Mouse (Mus musculus) forebrain, embryonic 11.5 days (tissue): ENCODE measurements at regions not wholly inside any gene's neighbourhood (a gene's known extent, or its start where the extent isn't known, plus 50 kb on each side); places are given as distances from the start of the nearest gene placed in this dataset.
A peak's percentile ranks its signal among the peaks of the same experiment; 100 is the strongest.

Experiments used
- ATAC-seq: fragments of 200-750 bp; cut with Nextera tagmentation; replicated peaks from 2 replicates; pipeline ENCODE4 v1.8.0; 2017; ENCODE audit warnings: moderate TSS enrichment; ENCODE audit not compliant: low FRiP score
- DNase-seq: peaks from one replicate; pipeline ENCODE4 v3.0.0-alpha.2; 2017; ENCODE audit warnings: low spot score
- H3K27ac ChIP-seq: fragments of 300-500 bp; sonication (generic); 2 replicates; pipeline ENCODE4 v1.5.1; 2014; ENCODE audit warnings: low read depth, low read length
- H3K27me3 ChIP-seq: fragments of 300-500 bp; sonication (generic); 2 replicates; pipeline ENCODE4 v1.6.1; 2014; ENCODE audit warnings: mild to moderate bottlenecking, low read length, mixed read lengths; ENCODE audit not compliant: control insufficient read depth, insufficient read depth
- H3K36me3 ChIP-seq: fragments of 300-500 bp; sonication (generic); 2 replicates; pipeline ENCODE4 v1.6.1; 2014; ENCODE audit warnings: mild to moderate bottlenecking, low read length, moderate library complexity, mixed read lengths; ENCODE audit not compliant: control insufficient read depth, insufficient read depth
- H3K4me1 ChIP-seq: fragments of 300-500 bp; sonication (generic); replicated peaks from 2 replicates; pipeline ENCODE4 v1.6.1; 2014; ENCODE audit warnings: low read length, mixed read lengths; ENCODE audit not compliant: control insufficient read depth, insufficient read depth
- H3K4me2 ChIP-seq: fragments of 300-500 bp; sonication (generic); 2 replicates; pipeline ENCODE4 v1.6.1; 2014; ENCODE audit warnings: low read depth, mild to moderate bottlenecking, low read length, moderate library complexity, mixed read lengths; ENCODE audit not compliant: severe bottlenecking
- H3K4me3 ChIP-seq: fragments of 300-500 bp; sonication (generic); 2 replicates; pipeline ENCODE4 v1.5.1; 2014; ENCODE audit warnings: low read depth, low read length
- H3K9ac ChIP-seq: fragments of 300-500 bp; sonication (generic); 2 replicates; pipeline ENCODE4 v1.6.1; 2014; ENCODE audit warnings: low read length
- H3K9me3 ChIP-seq: fragments of 300-500 bp; sonication (generic); 2 replicates; pipeline ENCODE4 v1.6.1; 2016; ENCODE audit warnings: low read length, mixed read lengths; ENCODE audit not compliant: control insufficient read depth
- WGBS: fragments of 180-500 bp; shearing (Covaris S2); extraction: QIAGEN DNeasy Blood & Tissue Kit; methylation state at CpG from one replicate; pipeline ENCODE4 v1.1.7; 2014; 5-methylcytosine and 5-hydroxymethylcytosine counted together

GRCm38 (mm10) chr15:56841516-56841915, 635.9 kb downstream of the Slc22a22 start:
- ATAC-seq (no peak), DNase-seq (no peak)
- no peaks in the 10 kb centered on the region for H3K36me3 ChIP-seq
- H3K9me3 ChIP-seq = no peaks in the 10 kb centered on the region
- H3K27ac ChIP-seq = no peak overlapping the region
- H3K9ac ChIP-seq = no peak overlapping the region
- H3K4me3 ChIP-seq = no peak overlapping the region
- H3K4me1 ChIP-seq = no peaks in the 10 kb centered on the region
- no peak overlapping the region for H3K4me2 ChIP-seq
- 89% methylated on average over 3 of the region's 3 CpGs for WGBS
- no peaks in the 10 kb centered on the region for H3K27me3 ChIP-seq

GRCm38 (mm10) chr15:56837292-56837691, 640.1 kb downstream of the Slc22a22 start:
- H3K27ac ChIP-seq = no peak overlapping the region
- no peaks in the 10 kb centered on the region for H3K4me1 ChIP-seq
- no peak for DNase-seq
- no peaks in the 10 kb centered on the region for H3K27me3 ChIP-seq
- H3K4me3 ChIP-seq = no peak overlapping the region
- no peaks in the 10 kb centered on the region for H3K9me3 ChIP-seq
- no peak overlapping the region for H3K4me2 ChIP-seq
- ATAC-seq = no peak
- 90% methylated on average over 1 of the region's 1 CpGs for WGBS
- no peak overlapping the region for H3K9ac ChIP-seq
- no peaks in the 10 kb centered on the region for H3K36me3 ChIP-seq

GRCm38 (mm10) chr15:56834621-56835020, 642.8 kb downstream of the Slc22a22 start:
- no peak overlapping the region for H3K27ac ChIP-seq
- H3K4me1 ChIP-seq = no peaks in the 10 kb centered on the region
- no peak overlapping the region for H3K4me3 ChIP-seq
- DNase-seq = no peak
- no peak overlapping the region for H3K4me2 ChIP-seq
- ATAC-seq = no peak
- H3K36me3 ChIP-seq = no peaks in the 10 kb centered on the region
- 91% methylated on average over 2 of the region's 2 CpGs for WGBS
- H3K9me3 ChIP-seq = no peaks in the 10 kb centered on the region
- H3K27me3 ChIP-seq = no peaks in the 10 kb centered on the region
- H3K9ac ChIP-seq = no peak overlapping the region

- no peak for ATAC-seq
- H3K27ac ChIP-seq = no peak overlapping the region
- H3K4me2 ChIP-seq = no peak overlapping the region
- 94% methylated on average over 7 of the region's 7 CpGs for WGBS
- H3K36me3 ChIP-seq = no peaks in the 10 kb centered on the region
- H3K4me3 ChIP-seq = no peak overlapping the region
- H3K9me3 ChIP-seq = no peaks in the 10 kb centered on the region
- DNase-seq = no peak
- no peaks in the 10 kb centered on the region for H3K4me1 ChIP-seq
- H3K9ac ChIP-seq = no peak overlapping the region
- no peaks in the 10 kb centered on the region for H3K27me3 ChIP-seq
These were observed 644.8 kb downstream of the Slc22a22 start for GRCm38 (mm10) chr15:56832666-56833065.

- Histone ChIP-seq H3K27me3 (no peaks in the 10 kb centered on the region), H3K36me3 (no peaks in the 10 kb centered on the region), H3K9me3 (no peaks in the 10 kb centered on the region), H3K9ac (no peak overlapping the region), H3K4me3 (no peak overlapping the region), H3K4me2 (no peak overlapping the region), H3K27ac (no peak overlapping the region), H3K4me1 (no peaks in the 10 kb centered on the region)
- no peak for ATAC-seq
- DNase-seq = no peak
- 30% methylated on average over 8 of the region's 8 CpGs for WGBS
These were observed 656.3 kb downstream of the Slc22a22 start for GRCm38 (mm10) chr15:56820977-56821579.

GRCm38 (mm10) chr15:56820256-56820976, 657.0 kb downstream of the Slc22a22 start:
- 55% methylated on average over 4 of the region's 4 CpGs for WGBS

GRCm38 (mm10) chr15:56818158-56818690, 659.2 kb downstream of the Slc22a22 start:
- Histone ChIP-seq H3K9ac (no peak overlapping the region), H3K27ac (no peak overlapping the region), H3K36me3 (no peaks in the 10 kb centered on the region), H3K27me3 (no peaks in the 10 kb centered on the region), H3K4me3 (no peak overlapping the region), H3K9me3 (no peaks in the 10 kb centered on the region), H3K4me1 (no peaks in the 10 kb centered on the region), H3K4me2 (no peak overlapping the region)
- 6% methylated on average over 4 of the region's 4 CpGs for WGBS
- ATAC-seq (no peak), DNase-seq (no peak)

More at GRCm38 (mm10) chr15:56820256-56820976, 657.0 kb downstream of the Slc22a22 start:
- no peak for ATAC-seq
- Histone ChIP-seq H3K4me2 (no peak overlapping the region), H3K27me3 (no peaks in the 10 kb centered on the region), H3K4me3 (no peak overlapping the region), H3K9me3 (no peaks in the 10 kb centered on the region), H3K9ac (no peak overlapping the region), H3K36me3 (no peaks in the 10 kb centered on the region), H3K27ac (no peak overlapping the region), H3K4me1 (no peaks in the 10 kb centered on the region)
- DNase-seq = no peak

- 27% methylated on average over 5 of the region's 5 CpGs for WGBS
- H3K27ac ChIP-seq = no peak overlapping the region
- DNase-seq (no peak), ATAC-seq (peak; percentile 90)
- H3K4me3 ChIP-seq = no peak overlapping the region
- H3K27me3 ChIP-seq = no peaks in the 10 kb centered on the region
- H3K4me1 ChIP-seq = no peaks in the 10 kb centered on the region
- H3K9ac ChIP-seq = no peak overlapping the region
- no peaks in the 10 kb centered on the region for H3K9me3 ChIP-seq
- no peak overlapping the region for H3K4me2 ChIP-seq
- no peaks in the 10 kb centered on the region for H3K36me3 ChIP-seq
These were observed 659.9 kb downstream of the Slc22a22 start for GRCm38 (mm10) chr15:56817204-56818157.
